Mouse (Mus musculus) NIH3T3 (cell line): ENCODE measurements around the gene Ncam1.

Source experiments
- DNase-seq: peaks from one replicate; pipeline ENCODE4 v3.0.0-alpha.2; 2012; ENCODE audit warnings: low read depth

The Ncam1 gene

DNA sequence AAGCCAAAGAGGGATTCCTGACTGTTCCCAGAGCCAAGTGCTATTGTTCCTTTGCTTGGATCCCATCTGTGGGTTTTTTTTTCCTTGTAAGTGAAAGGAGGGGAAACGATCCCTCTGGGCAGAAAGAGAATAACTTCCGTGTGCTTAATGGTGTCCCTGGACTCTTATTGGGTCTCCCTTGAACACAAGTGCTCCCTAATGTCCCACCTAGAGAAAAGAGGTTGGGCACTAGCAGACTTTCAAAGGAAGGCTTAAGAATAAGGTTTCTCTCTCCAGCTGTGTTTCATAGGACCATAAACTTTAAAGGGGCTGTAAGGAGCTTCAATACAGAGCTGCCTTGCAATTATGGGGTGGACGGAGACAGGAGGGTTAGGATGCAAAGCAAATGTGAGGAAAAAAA lies 119.5 kb downstream of the Ncam1 start:
- DNase-seq, result no peak

DNA sequence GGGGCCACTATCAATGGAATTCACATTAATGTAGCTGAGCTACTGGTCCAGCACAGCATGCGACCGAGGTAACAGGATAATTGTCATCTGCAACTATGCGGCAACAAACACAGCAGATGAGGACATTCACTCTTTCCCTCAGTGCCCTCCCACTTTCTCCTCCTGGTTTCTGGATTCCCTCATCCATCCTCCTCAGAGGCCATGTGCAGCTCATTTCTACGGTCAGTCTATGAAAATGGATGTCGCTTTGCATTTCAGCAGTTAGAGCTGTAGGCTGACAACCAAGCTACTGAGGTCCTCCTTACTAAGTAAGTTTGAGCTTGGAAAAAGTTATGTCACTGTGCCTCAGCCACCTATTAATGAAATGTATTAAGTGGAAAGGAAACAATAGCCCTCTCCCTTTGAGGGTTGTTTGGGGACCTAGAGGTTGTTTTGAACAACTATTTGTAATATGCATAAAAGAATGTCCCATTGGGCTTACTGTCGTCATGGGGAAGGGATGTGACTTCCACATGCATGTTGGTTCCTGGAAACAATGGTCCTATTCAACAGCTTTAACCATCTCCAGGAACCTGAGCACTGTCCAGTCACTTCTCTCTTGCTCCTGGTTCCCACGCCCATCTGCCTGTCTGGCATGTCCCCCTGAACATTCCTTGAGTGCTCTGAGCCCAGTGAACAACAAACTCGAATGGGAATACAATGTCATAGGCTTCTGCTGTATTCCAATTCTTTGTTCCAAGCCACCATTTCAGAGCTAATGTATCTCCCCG lies 122.8 kb downstream of the Ncam1 start:
- no peak for DNase-seq

DNA sequence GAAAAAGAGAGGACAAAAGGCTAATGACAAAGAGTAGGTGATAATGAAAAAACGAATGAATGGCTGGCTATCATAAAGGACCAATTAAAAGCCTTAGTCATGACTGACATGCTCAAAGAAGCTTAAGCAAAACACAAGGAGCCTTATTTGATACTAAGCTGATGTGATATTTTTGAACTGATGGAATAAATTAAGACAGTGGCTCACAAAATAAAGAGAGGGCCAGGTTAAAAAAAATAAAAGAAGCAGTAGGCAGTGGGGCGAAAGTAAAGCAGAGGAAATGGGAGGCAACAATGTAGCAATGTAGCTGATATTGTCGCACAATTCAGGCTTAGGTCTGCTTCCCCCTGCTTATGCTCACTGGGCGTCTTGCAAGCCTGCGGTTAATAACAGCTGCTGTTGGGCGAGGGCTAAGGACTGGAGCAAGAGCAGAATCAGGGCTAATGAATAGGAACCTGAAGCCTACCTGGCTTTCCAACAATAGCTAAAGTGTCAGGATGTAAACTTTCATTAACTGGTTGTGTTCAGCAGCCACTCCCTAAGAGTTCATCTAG lies 126.0 kb downstream of the Ncam1 start:
- DNase-seq, result no peak

DNA sequence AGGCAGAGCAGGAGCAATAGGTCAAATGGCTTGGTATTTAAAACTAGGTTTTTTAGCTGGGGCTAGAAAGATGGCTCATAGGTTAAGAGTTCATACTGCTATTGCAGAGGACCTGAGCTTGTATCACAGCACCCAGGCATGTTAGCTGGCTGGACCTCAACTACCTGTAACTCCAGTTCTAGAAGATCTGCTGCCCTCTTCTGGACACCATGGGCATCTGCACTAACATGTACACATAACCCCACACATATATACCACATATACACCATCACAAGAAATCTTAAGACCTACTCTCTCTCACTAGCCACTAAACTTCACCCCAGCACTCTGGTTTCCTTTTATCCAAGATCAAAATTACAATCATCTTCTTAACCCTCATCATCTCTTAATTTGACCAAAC lies 131.7 kb downstream of the Ncam1 start:
- DNase-seq, result no peak

DNA sequence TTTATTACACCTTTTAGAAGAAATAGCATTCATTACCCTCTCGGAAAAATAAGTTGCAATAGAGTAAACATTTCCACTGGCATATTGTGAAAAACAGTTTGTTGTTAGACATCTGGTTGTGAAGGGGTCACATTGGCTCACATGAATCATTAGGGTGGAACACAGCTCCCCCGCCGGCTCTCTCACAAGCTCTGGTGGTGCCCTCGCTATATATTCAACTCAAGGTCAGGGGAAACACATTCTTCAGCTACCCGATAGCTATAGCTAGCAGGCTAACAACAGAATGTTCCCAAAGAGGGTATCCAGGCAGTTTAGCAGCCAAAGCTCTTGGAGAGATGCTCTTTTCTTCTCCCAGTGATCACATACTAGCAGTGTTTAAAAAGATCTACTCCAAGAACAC lies 133.4 kb downstream of the Ncam1 start:
- DNase-seq, result peak; percentile 32

DNA sequence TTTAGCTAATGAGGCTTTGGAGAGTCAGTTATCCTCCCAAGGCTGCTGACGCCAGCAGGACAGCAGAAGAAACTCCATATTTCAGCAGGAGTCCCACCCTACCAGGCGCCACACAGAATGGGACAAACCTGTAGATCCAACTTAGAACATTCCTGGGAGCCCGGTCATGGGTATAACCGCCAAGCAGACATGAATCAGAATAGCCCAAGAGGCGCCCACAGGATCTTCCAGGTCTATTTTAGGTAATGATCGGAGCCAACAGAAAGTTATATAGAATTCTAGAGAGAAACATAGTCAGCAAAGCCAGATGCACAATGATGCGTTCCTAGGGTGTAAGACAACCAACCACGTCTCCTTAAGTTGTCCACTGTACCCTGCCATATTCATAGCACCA lies 134.8 kb downstream of the Ncam1 start:
- peak; percentile 59 for DNase-seq

GRCm38 (mm10) chr9:49662958-49663926 lies 135.5 kb downstream of the Ncam1 start:
- peak; percentile 80 for DNase-seq

- no peak for DNase-seq
Measured at GRCm38 (mm10) chr9:49661480-49661879, 137.2 kb downstream of the Ncam1 start.

GRCm38 (mm10) chr9:49658381-49658856 lies 140.3 kb downstream of the Ncam1 start:
- DNase-seq, result no peak

DNA sequence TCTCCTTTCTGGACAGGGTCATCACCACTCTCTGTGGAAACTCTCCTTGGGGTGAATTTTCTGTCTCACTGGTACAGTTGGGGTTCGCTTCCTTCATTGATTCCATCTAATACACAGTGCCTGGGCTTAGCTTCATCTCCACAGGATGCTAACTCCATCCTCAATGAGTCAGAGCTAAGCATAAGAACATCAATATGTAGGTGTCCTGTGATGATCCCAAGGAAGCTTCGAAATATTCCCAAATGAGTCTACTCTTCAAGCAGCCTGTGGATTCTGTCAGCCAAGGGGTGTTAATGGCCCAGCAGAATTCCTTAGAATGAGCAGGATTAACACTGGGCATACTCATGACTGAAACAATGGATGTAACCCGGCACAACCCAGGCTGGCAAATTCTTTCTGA lies 144.3 kb downstream of the Ncam1 start:
- DNase-seq, result no peak

GRCm38 (mm10) chr9:49653478-49654245 lies 145.1 kb downstream of the Ncam1 start:
- no peak for DNase-seq

GRCm38 (mm10) chr9:49644296-49644695 lies 154.4 kb downstream of the Ncam1 start:
- peak; percentile 72 for DNase-seq

DNA sequence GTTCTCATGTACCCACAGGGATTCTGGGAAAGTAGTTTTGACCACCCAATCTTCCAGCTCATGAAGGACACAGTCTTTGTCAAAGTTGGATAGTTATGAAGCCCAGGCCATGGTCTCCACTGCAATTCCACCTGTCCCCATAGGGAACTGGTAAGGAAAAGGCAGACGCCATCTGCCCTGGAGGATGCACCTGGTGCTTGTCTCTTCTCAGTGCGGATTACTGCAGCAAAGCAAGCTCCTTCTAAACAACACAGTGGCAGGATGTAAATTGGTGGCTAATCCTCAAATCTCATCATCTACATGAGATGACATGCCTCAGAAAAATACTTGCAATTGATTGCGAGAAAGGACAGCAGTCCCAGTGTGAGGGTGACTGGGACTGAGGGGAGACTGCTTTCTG lies 158.0 kb downstream of the Ncam1 start:
- no peak for DNase-seq

DNA sequence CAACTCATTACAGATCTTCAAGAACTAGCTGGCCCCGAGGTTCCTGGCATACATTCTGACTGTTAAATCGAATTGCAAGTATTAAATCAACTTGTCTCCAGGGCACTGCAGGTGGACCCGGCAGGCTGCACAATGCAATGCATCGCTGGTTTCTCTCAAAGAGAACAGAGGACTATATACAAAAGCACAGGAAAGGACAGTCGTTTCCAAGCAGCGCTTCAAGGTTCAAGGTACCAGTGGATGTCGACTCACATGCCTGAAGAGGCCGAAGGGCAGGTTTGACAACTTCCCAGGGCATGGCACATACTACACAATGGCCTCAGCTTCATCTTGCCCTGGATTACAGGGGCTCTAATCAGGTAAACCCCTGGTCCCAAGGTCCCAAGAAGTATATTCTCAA lies 158.6 kb downstream of the Ncam1 start:
- DNase-seq, result no peak

DNA sequence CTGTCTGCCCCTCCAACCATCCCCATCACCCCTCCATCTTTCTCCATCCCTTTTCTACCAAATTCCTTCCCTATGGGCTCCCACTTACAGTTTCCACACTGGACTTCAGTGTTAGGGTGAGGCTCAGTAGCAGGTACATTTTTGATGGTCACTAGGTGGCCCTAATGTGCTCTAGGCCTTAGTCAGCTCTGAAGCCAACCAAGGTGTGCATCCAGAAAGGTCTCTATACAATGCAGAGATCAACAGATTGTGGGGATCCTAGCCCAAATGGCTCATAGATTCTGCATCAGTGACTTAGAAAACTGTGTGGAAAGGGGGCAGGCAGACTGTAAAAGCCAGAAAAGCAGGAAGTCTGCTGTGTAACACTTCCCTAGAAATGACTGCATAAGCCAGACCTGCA lies 160.8 kb downstream of the Ncam1 start:
- DNase-seq, result no peak

GRCm38 (mm10) chr9:49635668-49636326 lies 162.9 kb downstream of the Ncam1 start:
- DNase-seq, result no peak

- no peak for DNase-seq
Measured at GRCm38 (mm10) chr9:49632591-49632990, 166.1 kb downstream of the Ncam1 start.

DNA sequence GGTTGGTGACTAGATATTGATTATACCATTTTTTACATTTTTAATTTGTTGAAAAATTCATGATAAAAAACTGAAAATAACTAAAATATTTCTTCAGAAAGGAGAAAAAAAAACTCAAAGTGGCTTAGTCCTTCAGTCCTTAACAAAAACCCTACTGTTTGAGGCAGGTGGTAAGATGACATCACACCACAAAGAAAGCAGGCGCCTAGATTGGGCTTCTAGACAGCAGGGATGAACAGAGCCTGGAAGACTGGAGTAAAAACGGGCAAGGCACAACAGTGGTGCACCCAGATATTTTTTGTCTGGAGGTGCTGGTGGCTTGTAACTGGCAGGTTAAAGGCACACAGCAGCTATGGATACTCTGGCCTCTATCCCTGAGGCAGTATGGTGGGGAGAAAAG lies 168.4 kb downstream of the Ncam1 start:
- no peak for DNase-seq

DNA sequence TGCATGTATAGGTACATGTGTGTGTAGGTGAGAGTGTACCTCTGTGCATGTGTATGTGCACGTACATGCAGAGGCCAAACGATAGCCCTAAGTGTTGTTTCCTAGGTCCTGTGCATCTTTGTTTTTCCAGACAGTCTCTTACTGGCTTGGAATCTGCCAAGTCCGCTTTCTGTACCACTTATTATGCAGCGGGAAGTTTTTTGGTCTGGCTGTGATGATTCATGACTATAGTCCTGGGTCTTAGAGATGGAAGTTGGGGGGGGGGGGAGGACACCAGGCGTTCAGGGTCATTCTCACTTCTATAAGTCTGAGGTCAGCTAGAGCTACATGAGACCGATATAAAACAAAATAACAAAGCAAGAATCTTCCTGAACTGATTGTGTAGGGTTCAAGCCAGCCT lies 173.8 kb downstream of the Ncam1 start:
- DNase-seq, result no peak

GRCm38 (mm10) chr9:49623934-49624505 lies 174.7 kb downstream of the Ncam1 start:
- DNase-seq, result no peak
